Mouse (Mus musculus): ENCODE measurements around the gene Crtc2.

- TF ChIP-seq EP300 (IDR thresholded peaks at IDR 0.05; ENCODE audit: low read depth in 1 of 2, low read length in 2 of 2) (no peak), POLR2A (IDR thresholded peaks at IDR 0.05; ENCODE audit: control insufficient read depth in 1 of 2, insufficient read depth in 1 of 2, low read depth in 1 of 2, low read length in 2 of 2, poor library complexity in 1 of 2) (peak in 1 of 2 experiments; percentile 8; a peak in 1 of 4 replicates), CTCF (IDR thresholded peaks at IDR 0.05 in 2 of 3, conservative IDR thresholded peaks at IDR 0.05 in 1 of 3; ENCODE audit: control insufficient read depth in 1 of 3, insufficient read depth in 1 of 3, low read depth in 2 of 3, low read length in 3 of 3, poor library complexity in 1 of 3, severe bottlenecking in 1 of 3) (peak in 1 of 3 experiments; percentile 29; a peak in 2 of 6 replicates), ZNF384 (IDR thresholded peaks at IDR 0.05; ENCODE audit: low read depth, low read length) (no peak), MAX (IDR thresholded peaks at IDR 0.05; ENCODE audit: low read length) (0 out of 2 replicates have a peak, but pooled peaks have one; percentile 36), RCOR1 (IDR thresholded peaks at IDR 0.05; ENCODE audit: low read depth, low read length) (peak; percentile 50; the same call in 1 of the 2 replicates), ELF1 (IDR thresholded peaks at IDR 0.05; ENCODE audit: low read depth, low read length) (peak; percentile 28; the same call in 1 of the 2 replicates), TBP (IDR thresholded peaks at IDR 0.05; ENCODE audit: low read depth, low read length) (no peak; the same call in 1 of the 2 replicates), ZKSCAN1 (IDR thresholded peaks at IDR 0.05; ENCODE audit: low read depth, low read length) (no peak), E2F4 (IDR thresholded peaks at IDR 0.05; ENCODE audit: borderline replicate concordance, low read depth, low read length) (0 out of 2 replicates have a peak, but pooled peaks have one; percentile 38), GATA1 (IDR thresholded peaks at IDR 0.05; ENCODE audit: low read depth, low read length) (no peak), ZC3H11A (IDR thresholded peaks at IDR 0.05; ENCODE audit: low read depth, low read length) (no peak), USF2 (IDR thresholded peaks at IDR 0.05; ENCODE audit: borderline replicate concordance in 1 of 2, insufficient read depth in 1 of 2, low read depth in 1 of 2, low read length in 2 of 2) (no peak)
These were observed 643 bp downstream of the Crtc2 start for GRCm38 (mm10) chr3:90254419-90255193.
